Mouse (Mus musculus): ENCODE measurements around the gene Itga3. TPM values are rescaled to one million over a fixed set of nuclear protein-coding genes. Genes with fewer than 3 reads are reported as not detected.
A peak's percentile ranks its signal among the peaks of the same experiment; 100 is the strongest.

Itga3 gene
- polyA plus RNA-seq, 1 experiment: 49.4 TPM

DNA sequence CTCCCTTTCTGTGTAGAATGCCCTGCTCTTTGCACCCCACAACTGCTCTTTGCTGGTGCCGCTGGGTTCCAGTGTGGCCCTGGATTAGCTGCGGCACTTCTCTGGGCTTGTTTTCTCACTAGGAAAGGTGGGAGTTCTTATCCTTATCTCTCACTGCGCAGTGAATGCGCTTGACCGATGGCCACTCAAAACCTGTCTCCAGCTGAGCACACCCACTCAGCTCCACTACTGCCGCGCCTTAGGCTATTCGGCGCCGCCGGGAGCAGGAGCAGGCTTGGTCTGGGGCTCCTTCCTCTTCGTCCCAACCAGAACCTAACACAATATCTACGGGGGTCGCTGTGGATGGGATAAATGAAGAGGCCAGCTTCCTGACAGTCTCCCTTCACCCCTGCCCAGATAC, 43.0 kb downstream of the Itga3 start:
- WGBS: 89% methylated on average over 14 of the region's 14 CpGs
- Histone ChIP-seq H3K27me3 (ENCODE audit: control insufficient read depth, insufficient read depth, low read length) (no peaks in the 10 kb centered on the region), H3K27ac (ENCODE audit: insufficient read depth, low read length) (no peak overlapping the region), H3K4me1 (ENCODE audit: control insufficient read depth, insufficient read depth, low read length) (peaks cover 81% of the 10 kb centered on the region), H3K4me3 (replicated peaks; ENCODE audit: insufficient read depth, low read depth, low read length) (no peak overlapping the region)
- no peak for TF ChIP-seq CTCF (IDR thresholded peaks at IDR 0.05; ENCODE audit: borderline replicate concordance, insufficient read depth, low read depth, low read length)
- TF ChIP-seq POLR2A (IDR thresholded peaks at IDR 0.05; ENCODE audit: borderline replicate concordance, insufficient read depth, low read length): no peak
- peak in 1 of 2 experiments; percentile 27 for DNase-seq

DNA sequence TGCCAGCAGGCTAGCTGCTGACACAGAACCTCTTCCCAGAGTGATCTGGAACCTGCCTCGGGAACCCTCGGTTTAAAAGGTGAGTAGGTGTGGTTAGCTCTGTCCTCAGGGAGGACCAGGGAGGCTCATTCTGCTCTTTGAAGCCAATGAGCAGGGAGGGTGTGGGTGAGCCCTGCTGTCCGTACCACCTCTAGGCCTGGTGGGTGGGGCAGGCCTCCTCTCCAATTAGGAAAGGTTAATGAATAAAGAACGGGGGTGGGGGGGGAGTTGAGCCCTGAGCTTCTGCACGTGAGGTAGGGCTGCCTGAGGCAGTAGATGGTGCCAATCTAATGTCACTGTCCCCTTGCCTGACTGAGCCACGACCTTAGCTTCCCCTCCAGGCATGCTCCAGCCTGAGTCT, 43.7 kb downstream of the Itga3 start:
- peak overlapping the region; percentile 35 for H3K27ac ChIP-seq (ENCODE audit: insufficient read depth, low read length)
- TF ChIP-seq CTCF (IDR thresholded peaks at IDR 0.05; ENCODE audit: borderline replicate concordance, insufficient read depth, low read depth, low read length) (no peak), POLR2A (IDR thresholded peaks at IDR 0.05; ENCODE audit: borderline replicate concordance, insufficient read depth, low read length) (no peak)
- no peaks in the 10 kb centered on the region for H3K27me3 ChIP-seq (ENCODE audit: control insufficient read depth, insufficient read depth, low read length)
- H3K4me1 ChIP-seq (ENCODE audit: control insufficient read depth, insufficient read depth, low read length): peaks cover 81% of the 10 kb centered on the region
- DNase-seq: peak; percentile 19 to 35
- no peak overlapping the region for H3K4me3 ChIP-seq (replicated peaks; ENCODE audit: insufficient read depth, low read depth, low read length)
- 14% methylated on average over 6 of the region's 6 CpGs for WGBS

DNA sequence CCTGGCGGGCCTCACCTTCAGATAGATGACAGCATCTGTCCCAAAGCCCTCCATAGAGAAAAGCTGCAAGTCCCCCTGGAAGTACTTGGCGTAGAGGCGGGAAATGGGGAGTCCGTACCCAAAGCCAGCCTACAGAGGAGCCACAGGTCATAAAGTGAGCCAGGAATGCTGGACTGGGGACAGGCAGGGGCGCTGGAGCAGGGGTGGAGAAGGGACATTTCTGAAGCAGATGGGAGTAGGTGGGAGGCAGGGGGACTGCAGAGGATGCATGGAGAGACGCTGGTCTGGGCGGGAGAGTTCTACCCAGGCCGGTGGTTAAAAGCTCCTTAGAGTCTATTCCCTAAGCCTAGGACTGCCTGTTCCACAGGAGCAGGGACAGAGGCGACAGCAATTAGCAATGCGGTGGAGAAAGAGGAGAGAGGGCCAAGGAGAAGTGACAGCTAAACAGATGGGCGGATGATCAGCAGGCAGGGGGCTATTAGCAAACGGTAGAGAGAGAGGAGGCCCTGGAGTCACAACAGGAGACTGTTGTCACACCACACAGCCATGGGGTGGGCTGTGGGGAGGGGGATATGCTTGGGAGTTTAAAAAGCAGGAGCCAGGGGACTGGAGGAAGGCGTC, 48.6 kb downstream of the Itga3 start:
- H3K27ac ChIP-seq (ENCODE audit: insufficient read depth, low read length): peak overlapping the region; percentile 86
- TF ChIP-seq POLR2A (IDR thresholded peaks at IDR 0.05; ENCODE audit: borderline replicate concordance, insufficient read depth, low read length) (no peak), CTCF (IDR thresholded peaks at IDR 0.05; ENCODE audit: borderline replicate concordance, insufficient read depth, low read depth, low read length) (no peak)
- H3K4me3 ChIP-seq (replicated peaks; ENCODE audit: insufficient read depth, low read depth, low read length): no peak overlapping the region
- H3K4me1 ChIP-seq (ENCODE audit: control insufficient read depth, insufficient read depth, low read length): peaks cover 78% of the 10 kb centered on the region
- H3K27me3 ChIP-seq (ENCODE audit: control insufficient read depth, insufficient read depth, low read length): no peaks in the 10 kb centered on the region
- 23% methylated on average over 13 of the region's 13 CpGs for WGBS
- peak in 1 of 2 experiments; percentile 59 for DNase-seq

DNA sequence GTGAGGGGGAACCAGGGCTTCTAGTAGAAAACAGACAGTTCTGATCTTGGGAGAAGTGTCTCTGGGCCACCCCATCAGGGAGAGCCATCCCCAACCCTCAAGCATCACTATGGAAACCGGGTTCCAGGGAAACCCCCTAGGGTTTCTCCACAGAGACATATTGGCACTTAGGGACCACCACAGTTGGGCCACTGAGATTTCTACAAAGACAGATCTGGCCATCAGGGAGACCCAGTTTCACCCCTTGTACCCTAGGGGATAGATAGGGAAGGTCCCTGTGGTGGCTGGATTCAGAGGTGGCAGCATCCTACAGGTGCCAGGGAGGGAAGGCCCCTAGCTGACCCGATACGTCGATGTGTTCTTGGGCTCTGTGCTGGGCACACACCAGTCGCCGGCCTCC, 49.8 kb downstream of the Itga3 start:
- TF ChIP-seq CTCF (IDR thresholded peaks at IDR 0.05; ENCODE audit: borderline replicate concordance, insufficient read depth, low read depth, low read length) (no peak), POLR2A (IDR thresholded peaks at IDR 0.05; ENCODE audit: borderline replicate concordance, insufficient read depth, low read length) (no peak)
- 50% methylated on average over 6 of the region's 6 CpGs for WGBS
- DNase-seq: no peak
- Histone ChIP-seq H3K27me3 (ENCODE audit: control insufficient read depth, insufficient read depth, low read length) (no peaks in the 10 kb centered on the region), H3K4me1 (ENCODE audit: control insufficient read depth, insufficient read depth, low read length) (peaks cover 70% of the 10 kb centered on the region), H3K27ac (ENCODE audit: insufficient read depth, low read length) (peak overlapping the region; percentile 86), H3K4me3 (replicated peaks; ENCODE audit: insufficient read depth, low read depth, low read length) (no peak overlapping the region)

DNA sequence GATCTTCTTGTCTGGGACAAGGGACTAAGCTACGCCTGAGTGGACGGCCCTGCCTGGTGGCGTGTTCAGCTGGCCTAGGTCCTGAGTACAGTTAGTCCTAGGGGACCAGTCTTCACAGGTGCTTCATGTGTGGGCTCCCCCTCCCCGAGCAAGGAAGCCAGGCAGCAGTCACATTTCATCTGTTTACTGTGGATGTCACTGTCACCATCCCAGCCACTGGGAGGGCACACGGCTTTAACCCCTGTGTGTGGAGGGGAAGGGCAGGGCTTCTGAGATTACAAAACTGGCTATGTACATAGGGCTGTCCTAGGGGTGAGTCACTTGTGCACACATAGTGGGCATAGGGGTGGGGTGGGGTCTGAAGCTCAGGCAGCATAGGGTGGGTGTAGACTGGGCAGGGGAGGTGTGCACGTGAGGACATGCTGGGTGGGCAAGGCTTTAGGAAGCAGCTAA, 50.5 kb downstream of the Itga3 start:
- peaks cover 71% of the 10 kb centered on the region for H3K4me1 ChIP-seq (ENCODE audit: control insufficient read depth, insufficient read depth, low read length)
- DNase-seq: no peak
- peak overlapping the region; percentile 86 for H3K27ac ChIP-seq (ENCODE audit: insufficient read depth, low read length)
- WGBS: 29% methylated on average over 6 of the region's 6 CpGs
- H3K27me3 ChIP-seq (ENCODE audit: control insufficient read depth, insufficient read depth, low read length): no peaks in the 10 kb centered on the region
- TF ChIP-seq CTCF (IDR thresholded peaks at IDR 0.05; ENCODE audit: borderline replicate concordance, insufficient read depth, low read depth, low read length) (no peak), POLR2A (IDR thresholded peaks at IDR 0.05; ENCODE audit: borderline replicate concordance, insufficient read depth, low read length) (no peak)
- H3K4me3 ChIP-seq (replicated peaks; ENCODE audit: insufficient read depth, low read depth, low read length): no peak overlapping the region

DNA sequence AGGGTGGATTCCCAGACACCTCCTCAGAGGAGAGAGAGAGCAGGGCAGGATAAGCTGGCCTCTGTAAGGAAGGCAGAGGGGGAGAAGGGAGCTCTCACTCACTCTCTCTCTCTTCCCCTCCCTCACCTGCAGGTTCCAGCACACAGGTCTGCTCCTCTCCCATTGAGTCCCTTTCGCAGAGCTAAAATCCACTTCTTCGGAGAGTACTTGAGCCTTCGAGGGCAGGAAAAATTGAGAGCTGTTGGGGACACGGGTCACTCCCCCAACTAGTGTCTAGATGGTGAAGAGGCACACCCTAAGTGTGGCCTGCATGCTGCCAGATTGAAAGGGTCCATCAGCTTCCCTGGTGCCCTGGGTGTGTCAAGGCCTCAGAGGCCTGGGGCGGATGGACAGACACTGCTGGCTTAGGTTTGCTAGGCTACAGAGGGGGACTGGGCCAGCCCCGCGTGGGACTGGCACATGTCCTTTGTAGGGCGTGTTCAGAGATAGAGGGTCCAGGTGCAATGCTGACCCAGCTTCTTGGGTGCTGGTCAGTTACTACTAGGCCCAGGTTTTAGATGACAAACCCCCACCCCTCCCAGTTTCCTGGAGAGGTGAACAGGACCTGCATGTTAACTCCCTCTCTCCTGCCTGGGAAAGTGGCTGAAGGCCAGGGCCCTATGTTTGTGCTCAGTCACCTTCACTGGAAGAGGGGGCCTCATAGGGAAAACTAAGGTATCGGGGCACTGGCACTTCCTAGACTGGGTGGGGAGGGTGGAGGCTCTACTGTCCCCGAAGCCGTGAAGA, 51.2 kb downstream of the Itga3 start:
- WGBS: 34% methylated on average over 11 of the region's 11 CpGs
- H3K4me3 ChIP-seq (replicated peaks; ENCODE audit: insufficient read depth, low read depth, low read length): no peak overlapping the region
- H3K4me1 ChIP-seq (ENCODE audit: control insufficient read depth, insufficient read depth, low read length): peaks cover 71% of the 10 kb centered on the region
- no peak for DNase-seq
- peak overlapping the region; percentile 86 for H3K27ac ChIP-seq (ENCODE audit: insufficient read depth, low read length)
- TF ChIP-seq CTCF (IDR thresholded peaks at IDR 0.05; ENCODE audit: borderline replicate concordance, insufficient read depth, low read depth, low read length) (no peak), POLR2A (IDR thresholded peaks at IDR 0.05; ENCODE audit: borderline replicate concordance, insufficient read depth, low read length) (0 out of 2 replicates have a peak, but pooled peaks have one; percentile 18)
- H3K27me3 ChIP-seq (ENCODE audit: control insufficient read depth, insufficient read depth, low read length): no peaks in the 10 kb centered on the region

DNA sequence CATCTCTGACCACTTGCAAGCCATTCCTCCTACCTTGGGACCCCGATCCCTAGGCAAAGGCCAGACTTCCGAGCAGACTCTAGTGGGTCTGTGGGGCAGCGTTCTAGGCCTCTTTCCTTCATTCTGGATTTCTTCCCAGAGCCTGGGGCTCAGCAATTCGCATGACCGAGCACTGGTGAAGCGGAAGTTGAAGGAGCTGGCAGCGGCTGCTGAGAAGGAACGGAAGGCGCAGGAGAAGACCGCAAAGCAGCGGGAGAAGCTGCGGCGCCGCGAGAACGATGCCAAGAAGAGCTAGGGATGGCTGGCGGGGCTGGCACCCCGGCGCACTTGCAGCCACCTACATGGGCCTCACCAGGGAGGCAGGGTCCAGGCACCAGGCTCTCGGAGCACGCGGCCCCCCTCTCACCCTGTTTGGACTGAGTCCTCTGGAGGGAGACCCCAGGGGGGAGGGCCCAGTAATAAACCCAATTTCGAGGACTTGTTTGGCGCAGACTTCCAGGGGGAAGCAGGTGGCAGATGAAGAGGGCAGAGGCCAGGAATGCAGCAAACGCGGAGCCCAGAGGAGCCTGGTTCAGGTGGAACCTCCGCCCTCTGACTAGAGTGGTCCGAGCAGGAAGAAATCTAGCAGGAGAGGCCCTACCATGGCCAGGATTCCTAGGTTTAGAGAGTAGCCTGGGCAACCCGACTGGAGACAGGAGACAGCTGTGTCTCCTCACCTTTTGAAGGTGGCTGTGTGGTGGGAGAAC, 52.0 kb downstream of the Itga3 start:
- Histone ChIP-seq H3K27ac (ENCODE audit: insufficient read depth, low read length) (peak overlapping the region; percentile 86), H3K4me1 (ENCODE audit: control insufficient read depth, insufficient read depth, low read length) (peaks cover 71% of the 10 kb centered on the region), H3K27me3 (ENCODE audit: control insufficient read depth, insufficient read depth, low read length) (no peaks in the 10 kb centered on the region), H3K4me3 (replicated peaks; ENCODE audit: insufficient read depth, low read depth, low read length) (no peak overlapping the region)
- TF ChIP-seq CTCF (IDR thresholded peaks at IDR 0.05; ENCODE audit: borderline replicate concordance, insufficient read depth, low read depth, low read length): no peak
- no peak for TF ChIP-seq POLR2A (IDR thresholded peaks at IDR 0.05; ENCODE audit: borderline replicate concordance, insufficient read depth, low read length)
- 5% methylated on average over 29 of the region's 29 CpGs for WGBS
- DNase-seq: peak; percentile 95

All from cerebellum, adult 2 months (tissue).